Mouse (Mus musculus) MEL (cell line): ENCODE measurements around the gene Gucy2e. TPM values are rescaled to one million over a fixed set of nuclear protein-coding genes. Genes with fewer than 3 reads are reported as not detected.

Source experiments
- DNase-seq: peaks from one replicate; pipeline ENCODE4 v3.0.0; 2011; ENCODE audit warnings: low read depth, low spot score
- H3K27ac ChIP-seq: 2 replicates; pipeline ENCODE4 v1.5.1; 2012; ENCODE audit warnings: low read depth, mild to moderate bottlenecking, control low read depth, low read length, moderate library complexity; ENCODE audit not compliant: control insufficient read depth
- H3K27me3 ChIP-seq, 2 experiments: fragments of 150-350 bp in 1 of 2; sonication (generic) in 1 of 2; 2 replicates each; pipeline ENCODE4 v1.6.1; 2012; ENCODE audit warnings: low read length in 2 of 2, mild to moderate bottlenecking in 2 of 2, improper control_type of control experiment in 1 of 2, moderate library complexity in 1 of 2; ENCODE audit not compliant: insufficient read depth in 2 of 2, control insufficient read depth in 1 of 2
- H3K36me3 ChIP-seq, 2 experiments: 2 replicates each; pipeline ENCODE4 v1.6.1; 2012 to 2014; ENCODE audit warnings: low read length in 2 of 2, improper control_type of control experiment in 1 of 2, inconsistent platforms in 1 of 2, mild to moderate bottlenecking in 1 of 2; ENCODE audit not compliant: insufficient read depth in 2 of 2, control insufficient read depth in 1 of 2
- H3K4me1 ChIP-seq, 2 experiments: fragments of 150-350 bp in 1 of 2; sonication (generic) in 1 of 2; 2 replicates each; pipeline ENCODE4 v1.6.1; 2012; ENCODE audit warnings: low read length in 2 of 2, improper control_type of control experiment in 1 of 2, mild to moderate bottlenecking in 1 of 2; ENCODE audit not compliant: insufficient read depth in 2 of 2, control insufficient read depth in 1 of 2
- H3K4me3 ChIP-seq, 2 experiments: fragments of 150-350 bp in 1 of 2; sonication (generic) in 1 of 2; 2 replicates each; pipeline ENCODE4 v1.5.1; 2012; ENCODE audit warnings: low read depth in 2 of 2, low read length in 2 of 2, mild to moderate bottlenecking in 2 of 2, moderate library complexity in 2 of 2, control low read depth in 1 of 2, improper control_type of control experiment in 1 of 2; ENCODE audit not compliant: control insufficient read depth in 1 of 2, insufficient read depth in 1 of 2
- H3K79me2 ChIP-seq: 2 replicates; pipeline ENCODE4 v1.6.1; 2012; ENCODE audit warnings: mild to moderate bottlenecking, low read length, moderate library complexity; ENCODE audit not compliant: control insufficient read depth, poor library complexity, insufficient read depth
- H3K9ac ChIP-seq: 2 replicates; pipeline ENCODE4 v1.6.1; 2012; ENCODE audit warnings: low read depth, mild to moderate bottlenecking, control low read depth, low read length, moderate library complexity; ENCODE audit not compliant: control insufficient read depth, poor library complexity, severe bottlenecking
- H3K9me3 ChIP-seq: fragments of 150-350 bp; sonication (generic); replicated peaks from 2 replicates; pipeline ENCODE4 v1.6.1; 2012; ENCODE audit warnings: mild to moderate bottlenecking, low read length, improper control_type of control experiment, moderate library complexity; ENCODE audit not compliant: insufficient read depth
- ELF1 ChIP-seq: IDR thresholded peaks from 2 replicates; pipeline ENCODE4 v1.6.1; 2014; ENCODE audit warnings: low read depth, mild to moderate bottlenecking, inconsistent platforms, low read length, improper control_type of control experiment, moderate library complexity
- EP300 ChIP-seq, 2 experiments: IDR thresholded peaks; 2 replicates each; pipeline ENCODE4 v1.6.1; 2011; ENCODE audit warnings: improper control_type of control experiment in 2 of 2, low read length in 2 of 2, low read depth in 1 of 2, mild to moderate bottlenecking in 1 of 2
- ETS1 ChIP-seq: IDR thresholded peaks from 2 replicates; pipeline ENCODE4 v1.6.1; 2012; ENCODE audit warnings: low read depth, mild to moderate bottlenecking, inconsistent platforms, low read length, improper control_type of control experiment, moderate library complexity
- JUND ChIP-seq: IDR thresholded peaks from 2 replicates; pipeline ENCODE4 v1.6.1; 2011; ENCODE audit warnings: low read depth, mild to moderate bottlenecking, improper control_type of control experiment, low read length
- KAT2A ChIP-seq: conservative IDR thresholded peaks from 2 replicates; pipeline ENCODE4 v1.6.1; 2012; ENCODE audit warnings: low read depth, low read length, improper control_type of control experiment, inconsistent platforms
- MEF2A ChIP-seq: IDR thresholded peaks from 2 replicates; pipeline ENCODE4 v1.6.1; 2014; ENCODE audit warnings: low read depth, mild to moderate bottlenecking, inconsistent platforms, low read length, improper control_type of control experiment; ENCODE audit not compliant: poor library complexity, insufficient replicate concordance, severe bottlenecking; ENCODE audit errors: extremely low read depth
- NRF1 ChIP-seq: IDR thresholded peaks from 2 replicates; pipeline ENCODE4 v1.6.1; 2014; ENCODE audit warnings: low read depth, mild to moderate bottlenecking, inconsistent platforms, low read length, improper control_type of control experiment, moderate library complexity; ENCODE audit not compliant: poor library complexity, insufficient read depth, severe bottlenecking
- RCOR1 ChIP-seq: IDR thresholded peaks from 2 replicates; pipeline ENCODE4 v1.6.1; 2012; ENCODE audit warnings: low read depth, mild to moderate bottlenecking, inconsistent platforms, low read length, improper control_type of control experiment
- SIN3A ChIP-seq: IDR thresholded peaks from 2 replicates; pipeline ENCODE4 v1.6.1; 2012; ENCODE audit warnings: low read length, improper control_type of control experiment, inconsistent platforms
- TBP ChIP-seq: IDR thresholded peaks from 2 replicates; pipeline ENCODE4 v1.8.0; 2011; ENCODE audit warnings: low read depth, low read length, improper control_type of control experiment
- UBTF ChIP-seq: IDR thresholded peaks from 2 replicates; pipeline ENCODE4 v1.6.1; 2012; ENCODE audit warnings: low read depth, mild to moderate bottlenecking, inconsistent platforms, low read length, improper control_type of control experiment, moderate library complexity, borderline replicate concordance; ENCODE audit not compliant: insufficient read depth
- USF1 ChIP-seq: IDR thresholded peaks from 2 replicates; pipeline ENCODE4 v1.6.1; 2014; ENCODE audit warnings: low read depth, mild to moderate bottlenecking, inconsistent platforms, low read length, improper control_type of control experiment, moderate library complexity
- ZMIZ1 ChIP-seq: IDR thresholded peaks from 2 replicates; pipeline ENCODE4 v1.6.1; 2012; ENCODE audit warnings: low read depth, mild to moderate bottlenecking, inconsistent platforms, low read length, improper control_type of control experiment, moderate library complexity
- ZNF384 ChIP-seq: IDR thresholded peaks from 2 replicates; pipeline ENCODE4 v1.6.1; 2012; ENCODE audit warnings: low read depth, mild to moderate bottlenecking, inconsistent platforms, low read length, improper control_type of control experiment
- polyA plus RNA-seq, 2 experiments: library from polyadenylated mRNA; stranded (reverse) in 1 of 2; unstranded in 1 of 2; fragments of >175 nt in 1 of 2; fragments of >200 nt in 1 of 2; gene quantifications; 2 replicates each; pipeline versions ENCODE4 v1.2.1 to v1.2.4; 2012; ENCODE audit warnings: low replicate concordance in 2 of 2, low read depth in 1 of 2; ENCODE audit not compliant: insufficient read length in 2 of 2, insufficient read depth in 1 of 2, missing spikeins in 1 of 2
- total RNA-seq: library from RNA; depleted of rRNA; stranded (reverse); fragments of 300-350 nt; gene quantifications from 2 replicates; pipeline ENCODE4 v1.2.3, GENCODE M21; 2012

Gucy2e gene
- total and polyA plus RNA-seq, 3 experiments, result not detected

GRCm38 (mm10) chr11:69249131-69249530, 12.3 kb upstream of the Gucy2e start:
- Histone ChIP-seq H3K9ac (no peak overlapping the region), H3K4me3 (no peak overlapping the region), H3K79me2 (no peaks in the 10 kb centered on the region), H3K4me1 (peaks cover 2 to 4% of the 10 kb centered on the region in 2 experiments; a peak in 3 of 4 replicates), H3K27me3 (peaks cover 5 to 9% of the 10 kb centered on the region in 2 experiments; a peak in 3 of 4 replicates), H3K36me3 (peaks cover 0 to 5% of the 10 kb centered on the region in 2 experiments; a peak in 2 of 4 replicates), H3K27ac (no peak overlapping the region), H3K9me3 (no peaks in the 10 kb centered on the region)
- no peak for DNase-seq
- TF ChIP-seq RCOR1 (no peak), KAT2A (no peak), ETS1 (no peak), TBP (no peak), SIN3A (no peak), NRF1 (no peak), USF1 (no peak), UBTF (no peak), JUND (no peak), ELF1 (no peak)

GRCm38 (mm10) chr11:69245643-69246042, 8.8 kb upstream of the Gucy2e start:
- Histone ChIP-seq H3K9ac (no peak overlapping the region), H3K9me3 (no peaks in the 10 kb centered on the region), H3K4me3 (peak overlapping the region; percentile 12 to 29; a peak in 3 of 4 replicates), H3K27ac (no peak overlapping the region), H3K27me3 (peaks cover 11% of the 10 kb centered on the region in 2 experiments), H3K4me1 (peaks cover 2 to 4% of the 10 kb centered on the region in 2 experiments; a peak in 3 of 4 replicates), H3K79me2 (no peaks in the 10 kb centered on the region), H3K36me3 (peaks cover 0 to 5% of the 10 kb centered on the region in 2 experiments; a peak in 2 of 4 replicates)
- DNase-seq, result peak; percentile 52
- no peak for TF ChIP-seq ELF1
- TF ChIP-seq EP300 (IDR thresholded peaks at IDR 0.05; ENCODE audit: low read depth in 1 of 2, low read length in 2 of 2), result peak in 1 of 2 experiments; percentile 20; a peak in 1 of 4 replicates
- TF ChIP-seq ZMIZ1, result no peak
- TF ChIP-seq KAT2A, result no peak
- no peak for TF ChIP-seq SIN3A
- no peak for TF ChIP-seq ZNF384
- TF ChIP-seq RCOR1, result no peak
- TF ChIP-seq ETS1, result 0 out of 2 replicates have a peak, but pooled peaks have one; percentile 18
- peak; percentile 82; the same call in 1 of the 2 replicates for TF ChIP-seq MEF2A
